In the genomic region with DNA sequence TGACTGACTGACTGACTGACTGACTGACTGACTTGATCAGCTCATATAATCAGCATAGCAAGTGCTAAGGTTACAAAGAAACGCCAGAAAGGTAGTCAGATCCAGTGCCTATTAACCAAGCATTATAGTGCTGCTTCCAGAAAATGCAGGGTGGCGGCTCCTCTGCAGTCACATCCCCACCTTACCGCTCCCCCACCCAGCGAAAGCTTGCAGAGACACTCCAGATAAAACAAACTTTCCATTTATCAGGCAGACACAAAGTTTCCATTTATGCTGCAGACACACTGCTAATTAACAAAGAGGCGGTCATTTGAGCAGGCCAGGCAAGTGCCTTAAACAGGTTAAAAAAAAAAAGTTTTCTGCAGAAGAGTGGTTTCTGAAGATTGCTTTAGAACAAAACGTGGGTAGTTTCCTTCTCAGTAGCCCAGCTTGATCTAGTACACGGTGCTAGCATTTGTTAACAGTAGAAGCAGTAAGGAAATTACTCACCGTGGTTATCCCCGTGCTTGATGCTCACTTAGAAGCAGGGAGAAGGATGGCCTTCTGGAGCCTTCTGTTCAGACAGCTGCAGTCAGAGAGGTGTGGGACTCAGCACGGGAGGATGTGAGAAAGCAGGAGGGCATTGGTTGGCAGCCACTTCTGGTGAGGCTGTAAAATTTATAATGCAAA, we compare ENCODE assay signal across 14 mouse cellular contexts. TPM values are rescaled to one million over a fixed set of nuclear protein-coding genes. Genes with fewer than 3 reads are reported as not detected.
DNase-seq lines count a peak whose midpoint lies in the region; ATAC-seq lines count a peak whose summit lies in the region.
"Had no signal": no experiment of that assay in that cellular context is flagged by ENCODE, and none has a peak within 500 bp of the region (broad histone marks: within the 10 kb centered on the region; RNA-seq: fewer than 3 reads in every experiment).

No protein-coding gene starts in this region.

- no peak overlapping the region; the same call in 1 of the 2 replicates for H3K27ac ChIP-seq in liver, embryonic 15.5 days (replicated peaks)
- no peak overlapping the region for H3K27ac ChIP-seq in midbrain, embryonic 13.5 days
- H3K27ac ChIP-seq: heart, embryonic 15.5 days; intestine, embryonic 15.5 days; limb, embryonic 13.5 days had no signal

- H3K9ac ChIP-seq in liver, embryonic 15.5 days, result no peak overlapping the region; the same call in 1 of the 2 replicates
- H3K9ac ChIP-seq in midbrain, embryonic 13.5 days (replicated peaks), result no peak overlapping the region
- H3K9ac ChIP-seq: heart, embryonic 15.5 days; intestine, embryonic 15.5 days; limb, embryonic 13.5 days had no signal

- H3K4me1 ChIP-seq in liver, embryonic 15.5 days (replicated peaks), result peaks cover 14% of the 10 kb centered on the region
- H3K4me1 ChIP-seq in midbrain, embryonic 13.5 days (replicated peaks), result no peaks in the 10 kb centered on the region
- H3K4me1 ChIP-seq: heart, embryonic 15.5 days; intestine, embryonic 15.5 days; limb, embryonic 13.5 days had no signal

- H3K4me2 ChIP-seq in liver, embryonic 15.5 days, result peak overlapping the region; percentile 43
- no peak overlapping the region for H3K4me2 ChIP-seq in midbrain, embryonic 13.5 days (replicated peaks)
- H3K4me2 ChIP-seq: heart, embryonic 15.5 days; intestine, embryonic 15.5 days; limb, embryonic 13.5 days had no signal

- H3K9me3 ChIP-seq in liver, embryonic 15.5 days (replicated peaks), result no peaks in the 10 kb centered on the region
- H3K9me3 ChIP-seq in midbrain, embryonic 13.5 days, result no peaks in the 10 kb centered on the region
- H3K9me3 ChIP-seq: heart, embryonic 15.5 days; intestine, embryonic 15.5 days; limb, embryonic 13.5 days had no signal

- no peaks in the 10 kb centered on the region for H3K36me3 ChIP-seq in liver, embryonic 15.5 days (replicated peaks)
- H3K36me3 ChIP-seq in midbrain, embryonic 13.5 days, result no peaks in the 10 kb centered on the region
- H3K36me3 ChIP-seq: heart, embryonic 15.5 days; intestine, embryonic 15.5 days; limb, embryonic 13.5 days had no signal

- H3K4me3 ChIP-seq in liver, embryonic 15.5 days (replicated peaks), result no peak overlapping the region
- no peak overlapping the region for H3K4me3 ChIP-seq in midbrain, embryonic 13.5 days (replicated peaks)
- H3K4me3 ChIP-seq: heart, embryonic 15.5 days; intestine, embryonic 15.5 days; limb, embryonic 13.5 days had no signal

- ATAC-seq in liver, embryonic 15.5 days (ENCODE audit: insufficient read depth), result peak; percentile 68
- ATAC-seq in midbrain, embryonic 13.5 days, result no peak
- ATAC-seq: intestine, embryonic 15.5 days had no signal

- no peaks in the 10 kb centered on the region for H3K27me3 ChIP-seq in liver, embryonic 15.5 days
- H3K27me3 ChIP-seq in midbrain, embryonic 13.5 days, result no peaks in the 10 kb centered on the region
- H3K27me3 ChIP-seq: heart, embryonic 15.5 days; intestine, embryonic 15.5 days; limb, embryonic 13.5 days had no signal

- DNase-seq in 416B (ENCODE audit: low read depth) (peak; percentile 10), MN1 (ENCODE audit: low spot score) (no peak)
- DNase-seq in c-Kit-positive CD71-positive TER-119-positive erythroid progenitor cells, embryonic 14.5 days (ENCODE audit: low spot score), result peak; percentile 24
- DNase-seq in layer of hippocampus, postnatal 10 days (ENCODE audit: low spot score in 2 of 2), result peak; percentile 17 to 20
- no peak for DNase-seq in lung, postnatal 4 days
- no peak for DNase-seq in cerebellum, postnatal 4 days (ENCODE audit: low spot score in 2 of 2)
- DNase-seq: cerebellum, postnatal 14 days; midbrain, embryonic 14.5 days had no signal

- WGBS in liver, embryonic 15.5 days (ENCODE audit: insufficient replicate concordance), result 19% methylated on average over 10 of the region's 10 CpGs
- WGBS in midbrain, embryonic 13.5 days, result 83% methylated on average over 10 of the region's 10 CpGs

RNA-seq across cellular contexts. Expression of gene Il21, which starts 27.0 kb away (rescaled TPM):
- under 1 TPM in 1 of 2 experiments, not detected in 1; 0.18 TPM for total RNA-seq in layer of hippocampus, postnatal 10 days (2021)
- polyA plus RNA-seq in liver, embryonic 15.5 days (2015; fragmentation: Nextera tagmentation; extraction: Ambion mirVana), result not detected in 2 replicates
- polyA plus RNA-seq in midbrain, embryonic 13.5 days (2015; fragmentation: Nextera tagmentation; extraction: Ambion mirVana), result 0.22 TPM in 1 of 2 replicates, not detected in the other
- polyA plus RNA-seq: heart, embryonic 15.5 days; intestine, embryonic 15.5 days; limb, embryonic 13.5 days; midbrain, embryonic 14.5 days; stomach, embryonic 14.5 days had no signal

RNA-seq across cellular contexts. Expression of gene Bbs12, which starts 52.9 kb away (rescaled TPM):
- total RNA-seq in layer of hippocampus, postnatal 10 days (2021), result 1 to 10 TPM; 4.8 to 5.6 TPM
- 2.6 and 3.2 TPM in 2 replicates for polyA plus RNA-seq in liver, embryonic 15.5 days (2015; fragmentation: Nextera tagmentation; extraction: Ambion mirVana)
- 5.2 and 5.8 TPM in 2 replicates for polyA plus RNA-seq in midbrain, embryonic 13.5 days (2015; fragmentation: Nextera tagmentation; extraction: Ambion mirVana)

RNA-seq across cellular contexts. Expression of gene Cetn4, which starts 53.0 kb away (rescaled TPM):
- total RNA-seq in layer of hippocampus, postnatal 10 days (2021), result 1 to 10 TPM; 7.4 to 8.4 TPM
- 0.84 and 1.7 TPM in 2 replicates for polyA plus RNA-seq in liver, embryonic 15.5 days (2015; fragmentation: Nextera tagmentation; extraction: Ambion mirVana)
- 2.6 and 3.1 TPM in 2 replicates for polyA plus RNA-seq in midbrain, embryonic 13.5 days (2015; fragmentation: Nextera tagmentation; extraction: Ambion mirVana)

Comparison
In these comparisons a context has a peak if more than half of its experiments do, and no peak if none do; other contexts are left out.
1. DNase-seq: peak in 416B (single experiment), c-Kit-positive CD71-positive TER-119-positive erythroid progenitor cells, embryonic 14.5 days (single experiment) and layer of hippocampus, postnatal 10 days (2 of 2); none in lung, postnatal 4 days (0 of 2), cerebellum, postnatal 4 days (0 of 2) and MN1 (single experiment).